ENCODE assay signal across 22 mouse cellular contexts in the genomic region with DNA sequence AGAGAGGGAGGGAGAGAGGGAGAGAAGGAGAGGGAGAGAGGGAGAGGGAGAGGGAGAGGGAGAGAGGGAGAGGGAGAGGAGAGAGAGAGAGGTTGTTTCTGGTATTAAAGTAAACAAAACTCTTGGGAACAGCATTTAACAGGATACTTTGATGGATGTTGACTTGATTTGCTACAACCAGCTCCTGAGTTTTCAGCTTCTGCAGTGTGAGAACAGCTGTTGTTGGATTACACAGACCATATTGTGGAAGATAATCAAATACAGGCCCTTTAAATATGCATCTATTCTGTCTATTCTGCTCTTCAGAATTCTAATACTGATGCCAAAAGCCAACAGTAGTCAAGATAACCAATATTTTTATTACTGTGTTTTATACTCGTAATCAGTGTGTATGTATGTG.
"Had no signal": no experiment of that assay in that cellular context is flagged by ENCODE, and none has a peak within 500 bp of the region (broad histone marks: within the 10 kb centered on the region; RNA-seq: fewer than 3 reads in every experiment).

No protein-coding gene starts in this region.

- H3K9me3 ChIP-seq: limb, embryonic 10.5 days; limb, embryonic 13.5 days; liver, embryonic 12.5 days; liver, embryonic 15.5 days; megakaryocyte, embryonic 14.5 days; midbrain, embryonic 10.5 days; midbrain, embryonic 13.5 days; neural tube, embryonic 13.5 days; stomach, embryonic 15.5 days had no signal

- ATAC-seq: inflammation-experienced regulatory T-cells, adult 6 months; liver, embryonic 12.5 days; lung, postnatal 0 days; midbrain, embryonic 13.5 days; midbrain, embryonic 16.5 days had no signal

- H3K4me3 ChIP-seq: limb, embryonic 10.5 days; limb, embryonic 13.5 days; liver, embryonic 12.5 days; liver, embryonic 15.5 days; megakaryocyte, embryonic 14.5 days; midbrain, embryonic 10.5 days; midbrain, embryonic 13.5 days; myocyte; neural tube, embryonic 13.5 days; stomach, embryonic 15.5 days had no signal

- H3K27ac ChIP-seq: limb, embryonic 10.5 days; limb, embryonic 13.5 days; liver, embryonic 12.5 days; liver, embryonic 15.5 days; midbrain, embryonic 10.5 days; midbrain, embryonic 13.5 days; neural tube, embryonic 13.5 days; stomach, embryonic 15.5 days had no signal

- H3K4me2 ChIP-seq: limb, embryonic 13.5 days; liver, embryonic 12.5 days; liver, embryonic 15.5 days; midbrain, embryonic 13.5 days; neural tube, embryonic 13.5 days; stomach, embryonic 15.5 days had no signal

- H3K9ac ChIP-seq: limb, embryonic 13.5 days; liver, embryonic 12.5 days; liver, embryonic 15.5 days; midbrain, embryonic 13.5 days; neural tube, embryonic 13.5 days; stomach, embryonic 15.5 days had no signal

- DNase-seq: kidney, adult 18-20 months; kidney, adult 9 months; kidney, postnatal 25 days; liver; lung, postnatal 36 days; retina, postnatal 1 day; right cerebral cortex, postnatal 25 days; spleen, adult 18-20 months; thymus, postnatal 25 days had no signal

- H3K36me3 ChIP-seq: limb, embryonic 10.5 days; limb, embryonic 13.5 days; liver, embryonic 12.5 days; liver, embryonic 15.5 days; midbrain, embryonic 10.5 days; midbrain, embryonic 13.5 days; neural tube, embryonic 13.5 days; stomach, embryonic 15.5 days had no signal

- H3K27me3 ChIP-seq: limb, embryonic 13.5 days; liver, embryonic 12.5 days; liver, embryonic 15.5 days; megakaryocyte, embryonic 14.5 days; midbrain, embryonic 13.5 days; neural tube, embryonic 13.5 days; stomach, embryonic 15.5 days had no signal

- H3K4me1 ChIP-seq: limb, embryonic 10.5 days; liver, embryonic 12.5 days; liver, embryonic 15.5 days; megakaryocyte, embryonic 14.5 days; midbrain, embryonic 10.5 days; midbrain, embryonic 13.5 days; neural tube, embryonic 13.5 days had no signal
